Mouse (Mus musculus) hindlimb bud, embryonic 11.5 days (tissue): Measurements from ENCODE around the gene Cox8c.

Source experiments
- DNase-seq: peaks from one replicate; pipeline ENCODE4 v3.0.0-alpha.2; 2012; ENCODE audit warnings: low read depth, low spot score; ENCODE audit errors: extremely low spot score

The Cox8c gene

DNA sequence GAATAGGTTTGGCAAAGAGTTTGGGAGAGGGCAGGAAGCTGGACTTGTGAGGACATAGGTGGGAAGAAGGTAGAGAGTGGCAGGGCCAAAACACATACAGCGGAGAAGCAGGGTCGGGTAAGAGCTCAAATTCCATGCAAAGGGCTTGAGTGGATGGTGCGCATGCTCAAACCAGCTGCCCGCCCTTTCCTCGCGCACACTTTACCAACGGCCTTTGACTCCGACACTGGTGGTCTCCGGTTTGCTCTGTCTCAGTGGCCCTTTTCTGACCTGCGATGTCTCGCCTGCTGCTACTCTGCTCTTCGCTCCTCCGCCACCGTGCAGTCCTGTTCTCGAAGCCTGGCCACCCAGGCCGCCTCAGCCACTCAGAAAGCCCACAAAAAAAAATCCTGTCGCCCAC, at the start of gene Cox8c:
Gene Cox8c, plus strand, starts transcription at position 226 of the 400 bp plus-strand sequence.
- DNase-seq: no peak

DNA sequence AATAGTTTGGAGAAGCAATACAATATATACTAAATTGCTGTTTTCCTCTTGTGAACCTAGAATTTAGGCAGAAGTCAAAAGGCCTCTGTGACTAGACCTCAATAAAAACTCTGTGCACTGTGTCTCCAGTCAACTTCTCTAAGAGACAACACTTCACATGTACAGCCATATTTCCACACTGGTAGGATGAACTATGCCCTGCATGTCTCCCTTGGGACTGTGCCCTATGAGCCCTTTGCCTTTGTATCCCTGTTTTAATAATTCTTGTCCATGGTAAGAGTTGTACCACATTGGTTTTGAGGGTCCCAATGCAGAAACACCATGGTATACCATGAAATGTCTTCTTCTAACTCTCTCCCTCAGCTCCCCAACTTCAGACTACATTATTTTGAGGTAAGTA, 38.3 kb upstream of the Cox8c start:
- no peak for DNase-seq

DNA sequence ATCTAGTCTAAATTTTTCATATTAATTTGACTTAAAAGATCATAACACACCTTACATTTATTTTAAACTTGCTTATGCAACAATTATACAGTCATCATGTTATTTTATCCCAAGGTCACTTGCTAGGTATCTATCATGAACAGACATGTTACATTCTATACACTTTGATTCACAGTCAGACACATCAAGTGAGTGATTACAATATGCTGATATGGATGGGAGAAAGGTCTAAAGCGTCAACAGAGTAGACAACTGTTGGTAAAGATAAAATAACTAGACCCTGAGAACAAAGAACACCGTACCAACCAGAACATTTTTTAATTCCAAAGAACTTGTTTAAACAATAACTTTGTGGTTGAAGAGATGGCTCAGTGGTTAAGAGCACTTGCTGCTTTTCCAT, 29.3 kb upstream of the Cox8c start:
- no peak for DNase-seq

DNA sequence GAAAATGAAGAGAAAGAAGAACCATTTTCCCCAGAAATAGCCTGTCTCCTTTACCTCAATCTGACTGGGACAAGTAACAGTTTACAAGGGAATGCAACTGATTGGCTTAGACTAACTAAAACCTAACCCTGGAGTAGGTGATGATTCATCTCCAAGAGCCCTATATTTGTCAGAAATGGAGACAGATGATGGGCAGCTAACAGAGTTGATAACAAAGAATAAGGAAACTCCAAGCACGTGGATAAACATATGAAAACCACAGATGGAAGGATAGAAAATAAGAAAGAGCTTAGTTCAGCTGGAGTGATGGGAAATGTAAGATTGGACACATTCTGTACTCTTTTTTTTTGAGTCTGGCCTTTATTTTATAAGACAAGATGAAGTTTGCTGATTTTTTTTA, 28.6 kb upstream of the Cox8c start:
- DNase-seq: no peak

DNA sequence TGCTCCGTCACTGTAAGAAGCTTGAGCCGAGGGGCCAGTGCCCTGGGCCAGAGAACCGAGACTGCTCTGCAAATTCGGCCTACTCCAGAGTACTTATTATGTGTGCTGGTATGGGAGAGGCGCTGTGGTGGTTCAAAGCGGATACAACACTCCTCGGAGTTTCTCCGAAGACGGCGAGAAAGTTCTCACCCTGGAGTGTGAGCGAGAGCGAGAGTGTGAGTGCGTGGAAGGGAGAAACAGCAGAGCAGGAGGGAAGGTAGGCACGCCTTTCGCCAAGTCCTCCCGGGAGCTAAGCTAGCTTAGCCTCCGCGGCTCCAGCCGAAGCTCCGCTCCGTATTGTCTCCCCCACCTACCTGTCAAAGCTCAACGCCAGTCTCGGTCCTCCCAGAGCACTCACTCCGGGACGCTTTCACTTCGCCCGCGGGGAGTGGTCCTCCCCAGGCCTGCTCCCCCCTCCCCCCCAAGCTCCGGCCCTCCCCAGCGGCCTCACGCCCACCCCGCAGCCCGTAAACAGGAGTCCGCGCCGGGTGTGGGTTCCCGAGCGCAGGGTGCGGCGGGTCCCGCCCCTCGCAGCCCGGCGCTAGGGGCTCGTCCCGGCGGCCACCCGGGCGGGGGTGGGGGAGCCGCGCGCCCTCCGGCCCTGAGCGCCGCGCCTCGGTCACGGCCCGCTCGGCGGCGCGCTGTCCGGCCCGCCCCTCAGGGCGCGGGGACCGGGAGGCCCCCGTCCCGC, 21.6 kb upstream of the Cox8c start:
- peak; percentile 18 for DNase-seq

DNA sequence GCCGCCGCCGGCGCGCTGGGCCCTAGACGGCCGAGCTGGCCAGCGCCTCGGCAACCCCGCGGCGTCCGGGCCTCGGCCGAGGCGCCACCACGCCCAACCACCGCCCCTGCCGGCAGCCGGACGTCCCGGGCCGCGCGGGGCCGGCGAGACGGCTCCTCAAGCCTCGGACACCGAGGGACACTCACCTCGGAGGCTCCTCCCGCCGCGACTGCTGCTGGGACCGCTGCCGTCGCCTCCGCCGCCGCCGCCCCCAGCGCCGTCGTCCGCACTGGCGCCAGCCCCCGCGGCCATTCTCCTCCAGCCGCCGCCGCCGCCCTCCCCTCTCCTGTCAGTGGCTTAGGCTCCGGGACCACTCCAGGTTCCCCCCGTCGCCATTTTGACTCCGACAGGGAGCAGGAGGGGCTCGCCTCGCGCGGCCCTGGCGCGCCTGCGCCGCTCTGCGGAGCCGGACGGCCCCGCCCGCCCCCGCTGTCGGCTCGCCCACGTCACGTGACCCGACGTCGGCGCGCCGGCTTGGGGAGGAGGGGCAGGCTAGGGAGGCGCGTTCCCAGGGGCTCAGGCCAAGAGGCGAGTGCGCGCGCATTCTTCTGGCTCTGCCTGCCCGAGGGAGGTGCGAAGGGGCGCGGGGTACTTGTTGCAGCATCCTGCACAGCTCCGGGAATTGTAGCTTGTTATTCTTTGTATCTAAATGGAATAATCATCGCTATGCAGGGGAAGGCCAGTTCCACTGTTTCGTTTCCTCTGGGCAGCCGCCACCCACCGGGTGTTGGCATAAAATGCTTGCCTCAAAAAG, 20.9 kb upstream of the Cox8c start, which contains the start of gene Btbd7:
Gene Btbd7, minus strand, starts transcription at position 441 of the 793 bp plus-strand sequence.
- DNase-seq: peak; percentile 60

DNA sequence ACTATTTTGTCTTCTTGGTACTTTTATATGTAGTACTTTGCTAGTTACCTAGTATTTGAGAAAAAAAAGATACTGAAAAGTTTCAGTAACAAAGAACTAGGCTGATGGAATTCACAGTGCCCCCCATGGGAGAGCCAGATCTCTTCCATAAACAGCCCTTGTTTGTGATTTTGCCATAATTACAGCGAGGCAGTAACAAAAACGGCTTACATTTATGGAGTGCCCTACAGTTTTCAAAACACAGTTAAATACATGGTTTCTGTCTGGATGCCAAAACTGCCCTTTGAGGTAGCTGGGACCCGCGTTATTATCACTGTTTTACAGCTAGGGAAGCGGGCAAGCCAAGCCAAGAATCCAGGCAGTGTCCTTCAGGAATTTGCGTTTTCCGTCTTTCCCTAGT, 20.2 kb upstream of the Cox8c start:
- peak; percentile 5 for DNase-seq

DNA sequence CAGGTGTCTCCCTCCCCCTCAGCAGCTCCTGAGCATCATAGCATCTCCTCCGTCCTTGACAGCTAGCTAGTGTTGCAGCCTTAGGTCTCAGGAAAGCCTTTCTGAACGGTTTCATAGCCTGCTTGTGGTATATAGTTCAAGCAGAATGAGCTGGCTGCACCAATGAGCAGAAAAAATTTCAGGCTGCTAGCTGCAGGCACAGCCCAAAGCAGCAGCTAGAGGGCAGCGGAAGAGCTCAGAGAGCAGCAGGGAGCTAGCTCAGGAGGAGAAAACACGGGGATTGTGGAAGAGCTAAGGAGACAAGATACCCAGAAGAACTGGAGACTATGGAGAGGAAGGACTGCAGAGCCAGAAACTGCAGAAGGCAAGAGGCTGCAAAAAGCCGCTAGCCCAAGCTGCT, 13.4 kb upstream of the Cox8c start:
- DNase-seq: no peak

DNA sequence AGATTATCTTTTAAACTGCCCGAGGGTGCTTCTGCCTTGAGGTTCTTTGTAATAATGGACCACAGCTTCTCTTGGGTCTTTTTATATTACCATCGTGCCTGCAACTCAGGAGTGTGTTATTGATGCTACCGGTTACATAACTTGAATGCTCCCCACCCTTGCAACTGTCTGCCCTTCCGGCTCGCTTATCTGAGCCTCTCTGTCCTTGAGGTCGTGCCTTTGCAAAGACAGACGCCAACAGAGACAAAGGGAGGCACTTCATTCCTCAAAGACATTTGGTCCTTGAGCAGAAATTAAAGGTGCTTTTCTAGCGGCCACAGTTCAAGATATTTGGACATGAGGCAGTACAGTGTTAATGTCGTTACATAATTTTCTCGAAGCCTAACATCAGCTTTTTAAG, 11.8 kb upstream of the Cox8c start:
- DNase-seq: no peak

DNA sequence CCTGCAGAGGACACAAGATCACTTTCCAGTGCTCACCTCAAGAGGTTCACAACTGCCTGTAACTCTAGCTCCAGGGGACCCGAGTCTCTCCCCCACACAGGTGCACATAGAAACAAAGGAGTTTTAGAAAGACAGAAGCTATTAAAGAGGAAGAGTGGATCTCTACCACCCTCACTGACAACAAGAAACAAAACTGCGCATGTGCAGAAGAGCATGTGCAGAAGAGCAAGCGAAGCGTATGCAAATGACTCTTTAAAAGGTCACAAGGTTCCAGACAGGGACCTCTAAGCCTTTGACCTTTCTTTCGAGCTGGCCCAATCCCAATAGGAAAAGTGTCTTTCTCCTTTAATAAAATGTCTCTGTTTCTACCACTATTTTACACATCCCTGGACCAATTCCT, 10.5 kb upstream of the Cox8c start:
- DNase-seq: no peak

DNA sequence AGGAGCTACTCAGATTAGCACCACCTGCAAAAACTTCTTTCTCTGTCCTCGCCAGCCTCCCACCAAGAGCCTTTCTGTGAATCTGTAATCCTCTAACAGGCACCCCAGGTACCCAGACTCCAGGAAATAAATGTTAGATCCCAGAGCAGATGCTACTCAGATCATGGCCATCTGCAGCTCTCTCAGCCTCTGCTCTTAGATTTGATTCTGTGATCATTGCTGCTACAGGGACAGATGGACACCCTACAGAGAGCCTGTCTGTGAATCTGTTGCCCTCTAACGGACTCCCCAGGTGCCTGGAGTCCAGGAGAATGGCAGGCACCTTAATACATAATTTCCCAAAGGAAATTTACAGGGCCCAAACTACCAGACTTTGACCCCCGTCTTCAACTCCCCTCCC, 9.1 kb downstream of the Cox8c start:
- no peak for DNase-seq

DNA sequence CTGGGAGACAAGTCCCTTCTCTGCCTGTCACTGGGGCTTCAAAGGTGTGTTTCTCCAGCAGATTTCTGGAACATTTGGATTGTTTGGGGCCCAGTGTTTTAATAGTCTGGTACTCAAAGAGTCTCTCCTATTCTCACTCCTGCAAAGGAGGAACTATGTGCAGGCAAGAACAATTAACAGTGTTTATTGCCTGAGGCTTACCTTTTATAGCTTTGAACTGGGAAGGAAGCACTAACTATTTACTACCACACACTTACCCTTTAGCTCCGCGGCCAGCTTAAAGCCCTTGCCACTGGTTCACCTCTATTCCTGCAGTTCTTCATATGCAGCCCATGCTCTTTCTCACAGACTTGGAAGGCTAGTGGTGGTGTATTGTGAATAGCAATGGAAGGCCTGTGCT, 17.0 kb downstream of the Cox8c start:
- DNase-seq: peak; percentile 35

DNA sequence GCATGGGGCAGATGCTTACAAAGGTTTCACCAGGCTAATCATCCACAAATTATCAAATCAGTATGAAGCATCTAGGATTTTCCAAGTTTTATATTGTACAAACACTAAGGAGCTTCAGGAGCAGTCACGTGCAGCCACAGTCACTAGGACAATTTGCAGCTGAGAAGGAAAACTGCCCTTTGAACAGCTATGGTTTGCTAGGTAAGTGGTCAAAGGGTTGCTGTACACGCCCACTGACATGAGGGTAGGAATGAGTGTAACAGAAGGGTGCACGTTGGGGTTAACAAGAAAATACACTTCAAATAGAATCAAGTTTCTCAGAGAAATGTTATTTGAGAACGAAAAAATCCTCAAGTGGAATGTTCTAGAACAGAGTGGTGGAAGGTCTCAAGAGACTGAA, 30.6 kb downstream of the Cox8c start:
- no peak for DNase-seq

DNA sequence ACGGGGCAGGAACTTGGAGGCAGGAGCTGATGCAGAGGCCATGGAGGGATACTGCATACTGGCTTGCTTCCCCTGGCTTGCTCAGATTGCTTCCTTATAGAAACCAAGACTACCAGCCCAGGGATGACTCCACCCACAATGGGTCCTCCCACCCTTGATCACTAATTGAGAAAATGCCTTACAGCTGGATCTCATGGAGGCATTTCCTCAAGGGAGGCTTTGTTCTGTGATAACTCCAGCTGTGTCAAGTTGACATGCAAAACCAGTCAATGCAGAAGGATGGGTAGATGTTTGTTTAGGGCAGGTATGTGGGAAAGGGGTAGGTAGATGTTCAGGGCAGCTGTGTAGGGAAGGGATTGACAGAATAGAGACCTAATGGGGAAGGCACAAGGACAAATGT, 31.2 kb downstream of the Cox8c start:
- no peak for DNase-seq

DNA sequence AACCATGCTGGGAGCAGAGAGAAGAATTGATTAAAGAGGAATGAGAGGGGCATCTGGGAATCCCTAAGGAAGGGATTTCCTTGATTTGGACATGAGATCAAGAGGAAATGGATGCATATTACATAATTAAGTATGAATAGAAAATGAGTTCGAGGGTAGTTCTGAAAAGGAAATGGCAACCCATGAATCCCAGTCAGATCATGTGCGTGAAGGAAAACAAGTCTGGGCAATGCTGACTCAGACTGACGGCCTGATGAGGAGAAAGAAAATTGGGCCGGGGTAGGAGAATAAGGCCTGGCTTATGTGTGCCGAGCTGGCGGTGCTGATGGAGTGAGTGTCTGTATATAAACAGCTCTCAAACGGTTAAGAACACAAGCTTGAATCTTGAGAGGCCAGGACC, 31.7 kb downstream of the Cox8c start:
- DNase-seq: no peak

DNA sequence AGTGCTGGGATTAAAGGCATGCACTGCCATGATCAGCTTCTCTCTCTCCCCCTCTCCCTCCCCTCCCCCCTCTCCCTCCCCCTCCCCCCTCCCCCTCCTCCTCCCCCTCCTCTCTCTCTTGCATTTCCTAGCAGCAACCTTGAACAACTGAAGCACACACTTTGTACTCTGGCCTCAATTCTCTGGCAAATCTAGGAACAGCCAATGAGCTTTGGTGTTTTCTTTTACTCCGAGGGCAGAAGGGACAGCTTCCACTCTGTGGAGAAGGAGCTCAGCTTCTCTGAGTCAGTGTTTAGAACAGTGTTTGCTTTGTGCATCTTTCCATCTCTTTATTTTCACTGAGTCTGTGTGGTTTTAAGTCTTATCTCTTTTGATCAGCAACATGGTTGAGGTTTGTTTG, 36.8 kb downstream of the Cox8c start:
- DNase-seq: no peak

DNA sequence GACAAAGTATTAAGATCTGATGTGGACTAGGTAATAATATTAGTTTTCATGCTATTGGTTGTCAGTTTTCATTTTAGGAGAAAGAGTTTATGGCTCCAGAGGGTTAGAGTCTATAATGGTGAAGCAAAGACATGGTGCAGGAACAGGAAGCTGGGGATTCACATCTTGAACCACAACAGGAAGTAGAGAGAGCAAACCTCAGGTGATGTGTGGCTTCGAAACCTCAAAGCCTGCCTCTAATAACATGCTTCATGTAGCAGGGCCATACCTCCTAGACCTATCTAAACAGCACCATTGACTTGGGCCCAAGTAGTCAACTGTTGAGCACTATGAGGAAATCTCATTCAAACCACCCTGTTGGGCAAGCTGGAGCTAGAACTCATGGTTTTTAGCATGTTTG, 46.5 kb downstream of the Cox8c start:
- DNase-seq: no peak

DNA sequence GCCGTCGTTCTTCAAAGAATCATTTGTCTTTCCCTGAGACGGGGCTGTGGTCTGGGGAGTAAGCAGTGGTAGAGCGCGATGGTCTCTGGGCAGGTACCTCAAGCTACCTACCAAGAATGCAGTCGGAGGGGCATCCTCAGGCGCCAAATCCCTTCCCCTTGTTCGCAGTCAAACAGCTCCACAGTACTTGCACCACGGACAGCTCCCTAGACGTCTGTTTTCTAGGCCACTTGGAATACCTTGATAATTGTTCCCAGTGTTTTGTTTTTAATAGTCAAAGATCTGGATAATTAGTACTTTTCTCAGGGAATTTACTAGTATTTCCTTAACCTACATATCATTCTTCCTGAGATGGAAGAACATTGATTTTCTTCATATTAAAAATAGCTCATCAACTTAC, 48.7 kb downstream of the Cox8c start:
- no peak for DNase-seq

DNA sequence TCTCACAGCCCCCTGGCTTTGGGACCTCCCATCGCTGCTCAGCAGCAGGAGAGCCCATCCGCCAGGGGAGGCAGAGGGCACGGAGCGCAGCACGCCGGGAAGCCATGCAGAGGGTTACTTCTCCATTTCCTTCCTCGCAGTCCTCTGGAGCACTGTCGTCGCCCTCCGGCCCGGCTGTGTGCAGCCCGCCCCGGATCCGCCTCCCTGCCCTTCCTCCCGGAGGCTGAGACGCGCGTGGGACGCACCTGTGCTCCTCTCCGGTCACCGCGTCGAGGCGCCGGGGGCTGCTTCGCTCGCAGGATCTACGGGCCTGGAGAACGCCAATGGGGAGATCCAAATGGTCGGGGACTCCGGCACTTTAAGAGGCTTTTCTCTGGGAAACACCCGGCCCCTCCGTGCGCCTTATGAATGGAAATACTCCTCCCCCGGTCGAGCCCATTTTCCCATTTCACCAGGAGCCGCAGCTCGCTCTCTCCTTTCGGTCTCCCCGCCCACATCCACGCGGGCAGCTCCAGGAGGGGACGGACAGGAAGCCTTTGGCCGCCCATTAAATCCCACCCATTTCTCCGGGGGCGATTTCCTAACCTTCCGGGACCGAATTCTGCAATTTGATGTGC, 49.8 kb downstream of the Cox8c start, which contains the start of gene Unc79:
Gene Unc79, plus strand, starts transcription at position 82 of the 617 bp plus-strand sequence.
- DNase-seq: no peak

DNA sequence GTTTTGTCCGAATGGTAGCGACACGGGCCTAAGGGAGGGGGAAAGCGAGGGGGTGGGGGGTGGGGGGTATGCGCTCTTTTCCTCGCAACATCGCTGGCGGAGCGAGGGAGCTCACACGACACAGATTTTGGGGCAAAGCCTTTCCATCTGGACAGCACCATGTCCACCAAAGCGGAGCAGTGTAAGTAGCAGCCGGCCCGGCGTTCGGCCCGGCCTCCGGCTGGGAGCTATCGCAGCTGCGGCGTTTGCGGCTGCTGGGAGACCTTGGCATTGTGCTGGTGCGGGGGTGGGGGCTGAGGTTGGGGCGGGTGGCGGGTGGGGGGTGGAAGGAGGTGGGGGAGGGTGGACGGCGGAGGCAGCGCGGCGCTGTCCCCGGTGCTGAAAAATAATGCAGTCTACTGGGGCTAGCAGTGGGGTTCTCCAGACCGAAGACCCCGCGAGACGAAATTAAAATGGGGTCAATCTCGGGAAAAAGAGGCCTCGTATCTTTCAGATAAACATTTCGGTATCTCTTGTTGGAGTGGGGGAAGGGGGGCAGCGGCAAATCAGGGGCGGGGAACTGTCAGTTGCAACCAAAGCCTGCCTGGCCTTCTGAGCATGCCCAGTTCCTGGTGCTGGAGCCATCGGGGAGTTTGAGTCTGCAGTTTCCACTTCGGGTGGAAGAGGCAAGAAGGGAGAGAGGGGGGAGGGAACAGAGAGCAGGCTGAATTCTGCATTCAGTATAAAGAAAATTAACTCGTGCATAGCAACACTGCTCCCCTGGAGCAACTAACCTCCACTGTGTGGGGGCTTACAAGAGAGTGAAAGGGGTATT, 50.5 kb downstream of the Cox8c start:
- no peak for DNase-seq
